Mouse (Mus musculus) liver, adult 2 months (tissue): Measurements from ENCODE around the gene 4931414P19Rik. TPM values are rescaled to one million over a fixed set of nuclear protein-coding genes. Genes with fewer than 3 reads are reported as not detected.

Experiments used
- DNase-seq: peaks from one replicate; pipeline ENCODE4 v3.0.0-alpha.2; 2011; ENCODE audit warnings: low read depth, low spot score; ENCODE audit errors: extremely low read depth
- H3K27ac ChIP-seq: fragments of 200-500 bp; replicated peaks from 2 replicates; pipeline ENCODE4 v1.5.1; 2012; ENCODE audit warnings: low read depth, mild to moderate bottlenecking, control low read depth, inconsistent platforms, low read length; ENCODE audit not compliant: insufficient read depth
- H3K27me3 ChIP-seq: fragments of 200-500 bp; 2 replicates; pipeline ENCODE4 v1.6.1; 2012; ENCODE audit warnings: mild to moderate bottlenecking, moderate library complexity, low read length, inconsistent platforms; ENCODE audit not compliant: control insufficient read depth, insufficient read depth
- H3K36me3 ChIP-seq: fragments of 200-500 bp; 2 replicates; pipeline ENCODE4 v1.6.1; 2012; ENCODE audit warnings: low read length, inconsistent platforms; ENCODE audit not compliant: control insufficient read depth, insufficient read depth
- H3K4me1 ChIP-seq: fragments of 200-500 bp; 2 replicates; pipeline ENCODE4 v1.6.1; 2011; ENCODE audit warnings: low read length; ENCODE audit not compliant: control insufficient read depth, insufficient read depth
- H3K4me3 ChIP-seq: fragments of 200-500 bp; 2 replicates; pipeline ENCODE4 v1.5.1; 2011; ENCODE audit warnings: low read depth, mild to moderate bottlenecking, control low read depth, low read length, moderate library complexity; ENCODE audit not compliant: insufficient read depth
- H3K79me2 ChIP-seq: fragments of 200-500 bp; 2 replicates; pipeline ENCODE4 v1.6.1; 2012; ENCODE audit warnings: inconsistent platforms, mild to moderate bottlenecking, low read length, moderate library complexity; ENCODE audit not compliant: control insufficient read depth, insufficient read depth
- H3K9ac ChIP-seq: fragments of 200-500 bp; 2 replicates; pipeline ENCODE4 v1.6.1; 2012; ENCODE audit warnings: low read depth, mild to moderate bottlenecking, control low read depth, inconsistent platforms, low read length
- CTCF ChIP-seq: fragments of 200-500 bp; IDR thresholded peaks from 2 replicates; pipeline ENCODE4 v1.5.1; 2011; ENCODE audit warnings: low read depth, low read length, control low read depth
- POLR2A ChIP-seq: fragments of 200-500 bp; IDR thresholded peaks from 2 replicates; pipeline ENCODE4 v1.6.1; 2011; ENCODE audit warnings: low read length, control low read depth; ENCODE audit not compliant: insufficient read depth; ENCODE audit errors: extremely low read depth
- WGBS: fragments of 180-500 bp; shearing (Covaris S2); methylation state at CpG from one replicate; pipeline ENCODE4 v1.1.7; 2018; 5-methylcytosine and 5-hydroxymethylcytosine counted together
- polyA plus RNA-seq: library from polyadenylated mRNA; depleted of rRNA; stranded (reverse); fragments of >200 nt; gene quantifications from 2 replicates; pipeline ENCODE4 v1.2.3, GENCODE M21; 2012
- total RNA-seq: library from RNA; depleted of rRNA; stranded (reverse); fragments of >200 nt; gene quantifications from 2 replicates; pipeline ENCODE4 v1.2.3, GENCODE M21; 2014

The 4931414P19Rik gene
- total and polyA plus RNA-seq, 2 experiments: 2.6 to 3.0 TPM

DNA sequence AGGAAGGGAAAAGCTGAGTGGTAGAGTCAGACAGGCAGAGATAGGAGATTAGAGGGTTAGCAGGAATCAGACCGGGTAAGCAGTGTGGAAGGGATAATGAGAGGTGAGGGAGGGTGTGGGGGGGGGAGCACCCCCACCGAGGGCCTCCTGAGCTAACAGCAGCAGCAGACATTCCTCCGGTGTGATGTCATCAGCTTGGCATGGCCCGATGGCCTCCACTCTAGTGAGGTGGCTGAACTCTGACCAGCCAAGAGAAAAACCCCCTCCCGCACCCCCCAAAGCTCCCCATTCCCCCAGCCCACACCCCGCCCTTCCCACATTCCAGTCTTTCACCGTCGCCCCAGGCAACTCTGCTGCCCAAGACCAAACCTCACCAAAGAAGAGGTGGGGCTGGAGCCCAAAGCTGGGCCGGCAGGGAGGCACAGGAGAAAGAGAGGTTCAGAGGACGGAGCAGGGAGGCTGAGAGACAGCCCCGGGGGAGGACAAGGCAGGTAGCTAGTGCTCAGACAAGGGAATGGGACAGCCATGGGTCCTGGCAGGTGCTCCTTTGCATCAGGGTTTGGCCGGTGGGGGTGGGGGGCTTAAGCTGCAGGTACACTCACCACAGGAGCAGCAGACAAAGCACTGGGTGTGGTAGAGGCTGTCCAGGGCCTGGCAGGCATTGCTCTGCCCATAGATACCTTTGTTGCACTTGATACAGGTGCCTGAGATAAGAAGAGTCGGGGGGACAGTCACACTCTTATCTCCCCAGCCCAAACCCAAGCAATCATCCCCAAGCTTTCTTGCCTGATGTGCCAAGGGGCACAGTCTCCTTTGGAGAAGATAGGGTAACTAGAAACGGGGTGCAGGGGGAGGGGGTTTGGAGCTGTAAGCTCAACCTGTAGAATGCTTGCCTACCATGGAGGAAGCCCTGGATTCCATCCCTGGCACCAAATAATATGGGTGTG lies 32.7 kb downstream of the 4931414P19Rik start:
- Histone ChIP-seq H3K79me2 (peaks cover 20% of the 10 kb centered on the region), H3K27me3 (no peaks in the 10 kb centered on the region), H3K9ac (no peak overlapping the region), H3K36me3 (peaks cover 5% of the 10 kb centered on the region), H3K4me1 (peaks cover 8% of the 10 kb centered on the region; the same call in 1 of the 2 replicates), H3K4me3 (no peak overlapping the region; the same call in 1 of the 2 replicates), H3K27ac (no peak overlapping the region)
- TF ChIP-seq POLR2A (no peak), CTCF (no peak)
- no peak for DNase-seq
- WGBS: 67% methylated on average over 14 of the region's 14 CpGs

- peaks cover 10% of the 10 kb centered on the region for H3K36me3 ChIP-seq
- H3K4me3 ChIP-seq: no peak overlapping the region
- no peak overlapping the region for H3K9ac ChIP-seq
- peaks cover 20% of the 10 kb centered on the region for H3K79me2 ChIP-seq
- WGBS: 72% methylated on average over 4 of the region's 4 CpGs
- no peak for DNase-seq
- TF ChIP-seq CTCF (no peak), POLR2A (no peak)
- peaks cover 6% of the 10 kb centered on the region; the same call in 1 of the 2 replicates for H3K4me1 ChIP-seq
- no peak overlapping the region for H3K27ac ChIP-seq
- no peaks in the 10 kb centered on the region for H3K27me3 ChIP-seq
Observed at GRCm38 (mm10) chr14:54572122-54572521, 33.7 kb downstream of the 4931414P19Rik start.

DNA sequence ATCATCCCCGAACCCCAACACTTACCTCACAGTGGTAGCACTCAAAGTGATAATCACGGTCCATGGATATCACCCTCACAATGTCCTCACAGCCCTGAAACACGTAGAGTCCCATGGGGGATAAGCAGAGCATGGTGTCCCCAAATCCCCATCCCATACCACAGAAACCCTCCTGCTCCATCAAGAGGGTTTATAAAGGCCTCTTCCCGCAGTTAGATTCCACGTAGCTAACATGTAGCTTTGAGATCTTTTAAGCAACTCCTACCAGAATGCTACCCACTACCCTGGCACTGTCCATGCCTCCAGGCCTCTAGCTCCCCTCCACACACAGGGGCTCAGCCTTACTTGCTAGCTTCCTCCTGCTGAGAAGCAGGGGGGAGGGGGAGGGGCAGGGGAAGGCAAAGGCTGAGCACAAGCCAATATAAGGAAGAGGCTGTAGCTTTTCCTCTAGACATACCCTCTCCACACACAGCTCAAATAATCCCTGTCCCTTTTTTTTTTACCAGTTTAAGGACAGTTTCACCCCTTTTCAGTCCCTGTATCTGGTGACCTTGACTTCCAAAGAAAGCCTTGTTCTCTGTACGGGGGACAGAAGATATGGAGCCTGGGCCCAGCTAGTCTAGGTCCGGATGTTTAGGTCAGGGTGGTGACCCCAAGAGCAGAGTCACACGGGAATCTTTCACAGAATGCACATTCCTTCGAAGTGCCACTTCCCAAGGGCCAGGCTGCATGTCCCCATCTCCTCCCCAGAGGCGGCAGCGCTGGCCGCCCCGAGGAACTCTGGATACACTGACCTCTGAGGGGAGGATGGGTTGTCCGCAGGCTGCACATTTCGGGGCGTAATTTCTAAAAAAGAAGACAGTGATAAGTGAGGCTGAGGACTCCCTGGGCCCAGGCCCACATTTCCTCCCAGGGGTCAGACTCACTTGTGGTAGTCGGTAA lies 36.1 kb downstream of the 4931414P19Rik start:
- Histone ChIP-seq H3K9ac (no peak overlapping the region), H3K27ac (no peak overlapping the region), H3K36me3 (peaks cover 10% of the 10 kb centered on the region), H3K4me3 (no peak overlapping the region), H3K4me1 (no peaks in the 10 kb centered on the region), H3K79me2 (0 out of 2 replicates have a peak, but pooled peaks cover 4% of the 10 kb centered on the region), H3K27me3 (no peaks in the 10 kb centered on the region)
- TF ChIP-seq POLR2A (no peak), CTCF (no peak)
- DNase-seq: no peak
- 68% methylated on average over 17 of the region's 17 CpGs for WGBS

DNA sequence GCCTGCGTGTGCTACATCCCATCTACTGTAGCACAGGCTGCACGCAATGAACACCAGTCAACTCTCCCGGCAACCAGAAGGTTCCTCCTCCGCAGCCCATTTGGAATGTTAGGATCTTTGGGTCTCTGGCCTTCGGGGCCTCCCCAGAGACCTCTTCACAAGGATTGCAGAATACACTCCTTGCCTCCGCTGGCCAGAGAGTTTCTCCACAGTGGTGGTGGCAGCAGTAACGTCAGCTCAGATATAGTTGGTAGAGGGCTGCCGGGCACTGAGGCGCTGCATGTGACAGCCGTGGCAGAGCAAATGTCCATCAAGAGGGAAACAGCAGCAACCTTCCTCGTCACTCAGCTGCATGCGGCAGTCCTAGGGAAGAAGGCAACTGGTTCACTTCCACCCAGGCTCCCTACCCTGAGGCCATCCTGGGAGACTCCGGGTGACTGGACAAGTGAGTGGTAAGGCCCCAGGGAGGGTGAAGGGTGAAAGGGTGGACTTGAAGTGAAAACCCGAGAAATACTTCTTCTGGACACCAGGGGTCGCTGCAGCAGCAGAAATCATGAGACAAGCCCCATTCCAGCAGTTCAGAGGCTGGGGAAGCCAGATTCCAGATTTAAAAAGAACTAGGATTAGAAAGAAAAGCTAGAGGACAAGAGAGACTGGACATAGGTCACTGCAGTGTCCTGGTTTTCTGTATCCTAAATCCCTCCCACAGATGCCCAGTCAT lies 36.9 kb downstream of the 4931414P19Rik start:
- Histone ChIP-seq H3K4me1 (no peaks in the 10 kb centered on the region), H3K27ac (no peak overlapping the region), H3K4me3 (no peak overlapping the region), H3K79me2 (no peaks in the 10 kb centered on the region), H3K36me3 (peaks cover 10% of the 10 kb centered on the region), H3K27me3 (no peaks in the 10 kb centered on the region), H3K9ac (no peak overlapping the region)
- 73% methylated on average over 15 of the region's 15 CpGs for WGBS
- no peak for TF ChIP-seq POLR2A
- TF ChIP-seq CTCF: peak; percentile 78
- DNase-seq: peak; percentile 57

DNA sequence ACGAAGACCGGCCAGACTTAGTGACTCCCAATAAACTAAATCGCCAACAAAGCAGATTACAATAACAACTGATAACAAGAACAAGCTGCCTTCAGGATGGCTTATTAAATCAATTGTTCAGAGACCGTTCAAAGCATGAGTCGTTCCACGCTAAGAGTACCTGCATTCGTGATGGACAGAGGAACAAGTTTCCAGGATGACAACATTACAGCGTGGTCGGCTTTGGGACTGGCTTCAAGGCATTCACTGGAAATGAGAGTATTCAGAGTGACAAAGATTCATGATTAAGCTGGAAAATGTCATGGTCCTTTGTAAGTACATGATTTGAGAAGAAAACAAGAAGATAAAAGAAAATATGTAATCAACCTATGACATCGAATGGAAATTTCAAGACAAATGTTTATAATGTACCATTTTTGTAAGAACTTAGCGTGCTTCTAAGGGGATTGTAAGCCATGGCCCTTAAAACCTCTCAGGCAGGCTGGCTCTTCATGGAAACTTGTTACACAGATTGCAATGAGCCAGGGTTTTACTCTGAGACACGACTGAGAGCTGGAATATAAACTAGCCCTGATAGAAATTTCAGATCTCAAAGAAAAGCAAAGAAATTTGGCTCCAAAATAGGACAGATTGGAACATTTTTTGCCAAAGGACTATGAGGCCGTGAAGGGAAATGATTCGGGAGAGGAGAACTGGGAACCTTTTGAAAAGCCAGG lies 45.1 kb downstream of the 4931414P19Rik start:
- no peak for DNase-seq
- Histone ChIP-seq H3K4me1 (no peaks in the 10 kb centered on the region), H3K79me2 (no peaks in the 10 kb centered on the region), H3K36me3 (no peaks in the 10 kb centered on the region), H3K27me3 (no peaks in the 10 kb centered on the region), H3K27ac (no peak overlapping the region), H3K4me3 (no peak overlapping the region), H3K9ac (no peak overlapping the region)
- WGBS: 84% methylated on average over 14 of the region's 14 CpGs
- TF ChIP-seq CTCF (no peak), POLR2A (no peak)
